Mouse (Mus musculus): ENCODE measurements around the gene Gstcd. TPM values are rescaled to one million over a fixed set of nuclear protein-coding genes. Genes with fewer than 3 reads are reported as not detected.
A peak's percentile ranks its signal among the peaks of the same experiment; 100 is the strongest.

The Gstcd gene
- polyA plus RNA-seq, 1 experiment from 2014 or later, result 13.6 TPM

DNA sequence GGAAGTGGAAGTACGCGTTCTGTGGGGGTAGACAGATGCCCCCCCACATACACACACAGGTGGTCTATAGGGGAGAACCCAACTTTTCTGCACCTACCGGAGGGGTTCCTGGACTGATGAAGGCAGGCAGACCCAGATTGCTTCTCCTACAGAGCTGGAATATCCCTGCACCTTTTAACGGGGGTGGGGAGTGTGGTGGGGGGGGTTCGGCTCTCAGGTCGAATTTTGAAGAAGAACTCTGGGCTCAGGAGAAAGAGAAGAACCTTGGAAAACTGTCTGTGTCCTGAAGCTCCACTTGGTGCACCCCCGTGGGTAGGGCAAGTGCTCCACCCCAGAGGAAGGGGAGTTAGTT, 141.3 kb downstream of the Gstcd start:
- WGBS, result 10% methylated on average over 7 of the region's 7 CpGs
- no peaks in the 10 kb centered on the region for H3K36me3 ChIP-seq (ENCODE audit: control insufficient read depth, insufficient read depth, low read length)
- H3K27ac ChIP-seq (ENCODE audit: low read depth, low read length), result no peak overlapping the region
- H3K9ac ChIP-seq (ENCODE audit: low read length), result peak overlapping the region; percentile 57
- H3K27me3 ChIP-seq (ENCODE audit: control insufficient read depth, insufficient read depth, low read length), result peaks cover 7% of the 10 kb centered on the region
- H3K4me1 ChIP-seq (replicated peaks; ENCODE audit: control insufficient read depth, insufficient read depth, low read length), result no peaks in the 10 kb centered on the region
- peak overlapping the region; percentile 62 for H3K4me3 ChIP-seq (ENCODE audit: low read depth, low read length)
- H3K9me3 ChIP-seq (ENCODE audit: control insufficient read depth, low read length), result no peaks in the 10 kb centered on the region
- peak overlapping the region; percentile 94 for H3K4me2 ChIP-seq (ENCODE audit: low read depth, low read length, severe bottlenecking)
- ATAC-seq (replicated peaks; ENCODE audit: low FRiP score) (no peak), DNase-seq (ENCODE audit: low spot score) (no peak)

DNA sequence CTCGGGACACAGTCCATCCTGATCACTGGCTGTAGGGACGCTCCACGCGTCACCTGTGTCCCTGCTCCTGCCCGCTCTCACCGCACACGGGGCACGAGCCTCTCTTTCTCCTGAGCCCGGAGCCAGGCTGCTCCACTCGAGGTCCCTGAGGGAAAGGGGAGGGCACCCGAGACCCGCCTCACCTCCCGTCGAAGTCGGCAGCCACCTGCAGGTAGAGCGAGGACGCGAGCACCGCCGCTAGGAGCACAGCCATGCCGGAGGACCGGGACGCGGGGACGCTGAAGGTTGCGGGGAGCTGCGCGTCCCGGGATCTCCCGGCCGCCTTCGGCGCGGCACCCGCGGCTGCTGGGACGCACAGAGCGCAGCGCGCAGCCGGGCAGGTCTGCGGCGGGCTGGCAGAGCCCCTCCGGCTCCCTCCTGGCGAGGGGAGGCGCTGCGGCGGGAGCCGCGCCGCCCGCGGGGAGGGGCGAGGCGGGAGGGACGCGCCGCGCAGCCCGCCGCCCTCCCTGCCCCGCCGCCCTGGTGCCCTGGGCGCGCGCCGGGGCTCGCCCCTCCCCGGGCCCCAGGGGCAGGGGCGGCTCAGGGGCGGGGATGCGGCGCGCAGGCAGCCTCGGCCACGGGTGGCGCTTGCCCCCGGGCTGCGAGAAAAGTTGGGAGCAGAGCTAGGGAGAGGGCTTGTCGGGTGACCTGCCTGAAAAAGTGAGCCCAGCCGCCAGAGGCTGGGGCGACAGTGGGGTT, 141.9 kb downstream of the Gstcd start, which contains the start of gene Npnt:
Gene Npnt, minus strand, starts transcription at position 501 of the 738 bp plus-strand sequence.
- peaks cover 7% of the 10 kb centered on the region for H3K27me3 ChIP-seq (ENCODE audit: control insufficient read depth, insufficient read depth, low read length)
- H3K9me3 ChIP-seq (ENCODE audit: control insufficient read depth, low read length), result no peaks in the 10 kb centered on the region
- H3K4me3 ChIP-seq (ENCODE audit: low read depth, low read length), result peak within 1 kb of the TSS; percentile 62
- peak within 1 kb of the TSS; percentile 57 for H3K9ac ChIP-seq (ENCODE audit: low read length)
- DNase-seq (ENCODE audit: low spot score), result peak; percentile 76
- no peaks in the 10 kb centered on the region for H3K36me3 ChIP-seq (ENCODE audit: control insufficient read depth, insufficient read depth, low read length)
- peak within 1 kb of the TSS; percentile 94 for H3K4me2 ChIP-seq (ENCODE audit: low read depth, low read length, severe bottlenecking)
- 0% methylated on average over 50 of the region's 82 CpGs for WGBS
- peak; percentile 89 for ATAC-seq (replicated peaks; ENCODE audit: low FRiP score)
- H3K4me1 ChIP-seq (replicated peaks; ENCODE audit: control insufficient read depth, insufficient read depth, low read length), result no peaks in the 10 kb centered on the region
- no peak within 1 kb of the TSS for H3K27ac ChIP-seq (ENCODE audit: low read depth, low read length)

DNA sequence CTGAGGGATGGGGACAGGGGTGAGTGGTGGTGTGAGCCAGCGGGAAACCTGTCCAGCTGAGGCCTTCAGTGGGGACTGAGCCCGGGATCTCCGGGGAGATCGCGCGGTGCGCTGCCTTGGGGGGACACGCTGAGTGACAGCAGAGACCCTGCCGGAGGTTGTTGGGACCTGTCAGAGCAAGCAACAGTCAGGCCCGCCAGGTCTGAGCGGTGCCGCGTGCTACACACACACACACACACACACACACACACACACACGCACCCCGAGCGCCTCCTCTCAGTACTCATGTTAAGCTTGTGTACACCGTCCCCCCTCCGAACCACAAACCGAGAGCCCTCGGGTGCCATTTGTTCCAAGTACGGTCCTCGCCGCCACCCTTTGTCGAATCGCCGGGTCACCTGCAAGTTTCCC, 142.4 kb downstream of the Gstcd start:
- Histone ChIP-seq H3K4me1 (replicated peaks; ENCODE audit: control insufficient read depth, insufficient read depth, low read length) (no peaks in the 10 kb centered on the region), H3K9ac (ENCODE audit: low read length) (peak overlapping the region; percentile 57), H3K9me3 (ENCODE audit: control insufficient read depth, low read length) (no peaks in the 10 kb centered on the region), H3K27me3 (ENCODE audit: control insufficient read depth, insufficient read depth, low read length) (peaks cover 7% of the 10 kb centered on the region), H3K36me3 (ENCODE audit: control insufficient read depth, insufficient read depth, low read length) (no peaks in the 10 kb centered on the region), H3K4me2 (ENCODE audit: low read depth, low read length, severe bottlenecking) (peak overlapping the region; percentile 94), H3K27ac (ENCODE audit: low read depth, low read length) (no peak overlapping the region), H3K4me3 (ENCODE audit: low read depth, low read length) (peak overlapping the region; percentile 62)
- ATAC-seq (replicated peaks; ENCODE audit: low FRiP score) (peak; percentile 73), DNase-seq (ENCODE audit: low spot score) (peak; percentile 71)
- under 1% methylated on average over 26 of the region's 26 CpGs for WGBS

DNA sequence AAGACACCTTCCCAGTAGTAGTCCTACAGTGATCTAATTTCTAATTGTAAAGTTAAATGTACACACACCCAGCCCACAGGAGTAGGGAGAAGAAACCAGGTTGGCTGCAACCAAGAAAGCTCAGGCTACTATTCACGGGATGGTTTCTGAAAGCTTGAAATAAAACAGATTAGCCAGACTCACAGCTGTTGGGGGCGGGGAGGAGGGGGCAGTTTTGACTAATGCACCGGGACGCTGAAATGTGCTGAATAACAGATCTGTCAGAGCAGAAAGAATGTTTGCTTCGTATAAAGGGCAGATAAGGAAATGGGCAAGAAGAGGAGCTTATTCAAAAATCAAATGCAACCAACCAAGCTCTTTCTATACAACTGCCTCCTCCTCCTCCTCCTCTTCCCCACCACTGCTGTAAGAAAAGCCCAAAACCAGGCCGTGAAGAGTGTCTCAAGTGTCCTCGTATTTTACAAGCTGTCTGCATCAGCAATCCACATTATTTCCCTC, 143.5 kb downstream of the Gstcd start:
- Histone ChIP-seq H3K4me3 (ENCODE audit: low read depth, low read length) (no peak overlapping the region), H3K4me1 (replicated peaks; ENCODE audit: control insufficient read depth, insufficient read depth, low read length) (no peaks in the 10 kb centered on the region), H3K27me3 (ENCODE audit: control insufficient read depth, insufficient read depth, low read length) (peaks cover 7% of the 10 kb centered on the region), H3K9me3 (ENCODE audit: control insufficient read depth, low read length) (no peaks in the 10 kb centered on the region), H3K36me3 (ENCODE audit: control insufficient read depth, insufficient read depth, low read length) (no peaks in the 10 kb centered on the region), H3K9ac (ENCODE audit: low read length) (no peak overlapping the region), H3K4me2 (ENCODE audit: low read depth, low read length, severe bottlenecking) (no peak overlapping the region), H3K27ac (ENCODE audit: low read depth, low read length) (no peak overlapping the region)
- ATAC-seq (replicated peaks; ENCODE audit: low FRiP score), result no peak
- WGBS, result 20% methylated on average over 7 of the region's 7 CpGs
- DNase-seq (ENCODE audit: low spot score), result no peak

DNA sequence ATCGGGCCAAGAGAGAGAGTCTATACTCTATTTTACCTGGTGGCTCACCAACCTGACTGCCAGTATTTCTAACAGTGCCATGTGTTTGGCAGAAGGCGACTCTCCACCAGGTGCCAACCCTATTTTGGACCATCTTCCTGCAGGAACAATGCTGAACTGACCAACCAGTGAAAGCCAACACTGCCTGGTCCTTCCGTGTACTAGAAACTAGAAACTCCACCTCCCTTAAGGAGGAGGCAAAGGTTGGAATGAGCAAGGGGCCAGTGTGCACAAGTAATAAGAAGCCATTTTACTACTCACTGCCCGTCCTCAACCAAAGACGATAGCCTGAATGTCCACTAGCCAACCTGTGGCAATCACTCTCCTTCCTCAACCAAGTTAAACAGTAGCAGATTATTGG, 145.7 kb downstream of the Gstcd start:
- Histone ChIP-seq H3K27me3 (ENCODE audit: control insufficient read depth, insufficient read depth, low read length) (peaks cover 7% of the 10 kb centered on the region), H3K36me3 (ENCODE audit: control insufficient read depth, insufficient read depth, low read length) (no peaks in the 10 kb centered on the region), H3K4me3 (ENCODE audit: low read depth, low read length) (no peak overlapping the region), H3K27ac (ENCODE audit: low read depth, low read length) (no peak overlapping the region), H3K9me3 (ENCODE audit: control insufficient read depth, low read length) (no peaks in the 10 kb centered on the region), H3K9ac (ENCODE audit: low read length) (no peak overlapping the region), H3K4me2 (ENCODE audit: low read depth, low read length, severe bottlenecking) (no peak overlapping the region), H3K4me1 (replicated peaks; ENCODE audit: control insufficient read depth, insufficient read depth, low read length) (no peaks in the 10 kb centered on the region)
- no peak for ATAC-seq (replicated peaks; ENCODE audit: low FRiP score)
- DNase-seq (ENCODE audit: low spot score), result no peak
- 93% methylated on average over 5 of the region's 5 CpGs for WGBS

DNA sequence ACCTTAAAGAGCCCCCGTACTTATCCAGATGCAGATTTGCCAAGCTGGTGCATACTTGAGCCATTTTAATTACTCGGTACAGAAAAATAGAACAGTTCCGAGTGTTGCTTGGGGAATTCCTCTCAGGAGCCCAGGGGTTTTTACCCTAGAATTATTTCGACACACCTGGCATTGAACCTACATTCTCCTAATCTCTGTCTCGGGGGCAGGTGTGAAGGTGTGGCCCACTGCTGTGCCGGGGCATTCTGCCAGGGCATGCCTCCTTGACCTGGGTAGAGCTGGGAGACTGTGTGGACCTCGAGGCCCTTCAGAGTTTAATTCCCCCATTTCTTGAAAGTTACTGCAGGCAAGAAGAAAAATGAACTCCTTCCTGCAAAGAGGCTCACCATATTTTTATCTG, 146.2 kb downstream of the Gstcd start:
- WGBS, result 86% methylated on average over 7 of the region's 7 CpGs
- Histone ChIP-seq H3K27me3 (ENCODE audit: control insufficient read depth, insufficient read depth, low read length) (peaks cover 7% of the 10 kb centered on the region), H3K27ac (ENCODE audit: low read depth, low read length) (no peak overlapping the region), H3K9ac (ENCODE audit: low read length) (no peak overlapping the region), H3K4me2 (ENCODE audit: low read depth, low read length, severe bottlenecking) (no peak overlapping the region), H3K36me3 (ENCODE audit: control insufficient read depth, insufficient read depth, low read length) (no peaks in the 10 kb centered on the region), H3K4me1 (replicated peaks; ENCODE audit: control insufficient read depth, insufficient read depth, low read length) (no peaks in the 10 kb centered on the region), H3K4me3 (ENCODE audit: low read depth, low read length) (no peak overlapping the region), H3K9me3 (ENCODE audit: control insufficient read depth, low read length) (no peaks in the 10 kb centered on the region)
- DNase-seq (ENCODE audit: low spot score), result no peak
- no peak for ATAC-seq (replicated peaks; ENCODE audit: low FRiP score)

DNA sequence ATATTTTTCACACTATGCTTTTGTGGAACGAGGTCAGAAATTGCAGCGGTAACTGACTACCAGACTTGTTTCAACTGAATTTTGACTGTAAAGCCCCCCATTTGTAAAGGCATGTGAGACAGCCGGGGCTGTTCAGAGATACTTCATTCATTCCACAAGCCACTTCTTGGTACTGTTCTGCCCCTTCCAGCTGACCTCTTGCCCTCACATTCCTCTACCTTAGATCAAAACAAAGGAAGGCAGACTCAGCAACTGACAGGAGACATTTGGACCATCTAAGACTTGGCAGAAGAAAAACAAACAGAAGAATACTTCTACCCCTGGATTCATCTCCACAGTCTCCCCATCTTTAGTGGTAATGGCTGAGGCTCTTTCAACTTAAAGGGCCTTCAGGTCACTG, 147.2 kb downstream of the Gstcd start:
- no peaks in the 10 kb centered on the region for H3K36me3 ChIP-seq (ENCODE audit: control insufficient read depth, insufficient read depth, low read length)
- no peaks in the 10 kb centered on the region for H3K4me1 ChIP-seq (replicated peaks; ENCODE audit: control insufficient read depth, insufficient read depth, low read length)
- no peak overlapping the region for H3K4me2 ChIP-seq (ENCODE audit: low read depth, low read length, severe bottlenecking)
- ATAC-seq (replicated peaks; ENCODE audit: low FRiP score) (no peak), DNase-seq (ENCODE audit: low spot score) (no peak)
- H3K9me3 ChIP-seq (ENCODE audit: control insufficient read depth, low read length), result no peaks in the 10 kb centered on the region
- H3K27ac ChIP-seq (ENCODE audit: low read depth, low read length), result no peak overlapping the region
- H3K4me3 ChIP-seq (ENCODE audit: low read depth, low read length), result no peak overlapping the region
- H3K27me3 ChIP-seq (ENCODE audit: control insufficient read depth, insufficient read depth, low read length), result peaks cover 3% of the 10 kb centered on the region; the same call in 1 of the 2 replicates
- no peak overlapping the region for H3K9ac ChIP-seq (ENCODE audit: low read length)
- 49% methylated on average over 3 of the region's 3 CpGs for WGBS

DNA sequence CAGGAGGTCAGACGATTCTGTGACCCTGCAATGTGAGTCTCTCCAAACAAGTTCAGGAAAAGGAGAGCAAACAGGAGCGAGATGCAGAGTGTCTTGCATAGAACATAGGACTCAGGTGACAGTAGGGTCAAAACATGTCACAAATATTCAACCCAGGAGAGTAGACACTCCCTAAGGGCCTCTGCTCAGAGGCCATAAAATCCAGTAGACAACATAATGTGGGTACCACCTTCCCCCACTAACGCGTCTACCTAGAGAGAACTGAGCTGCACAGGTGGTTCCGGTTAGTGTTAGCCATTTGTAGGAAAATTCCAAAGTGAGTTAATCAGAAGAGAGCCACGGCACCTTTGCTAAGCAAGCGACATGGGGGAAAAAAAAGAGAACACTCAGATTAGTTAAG, 147.6 kb downstream of the Gstcd start:
- ATAC-seq (replicated peaks; ENCODE audit: low FRiP score) (no peak), DNase-seq (ENCODE audit: low spot score) (no peak)
- no peak overlapping the region for H3K9ac ChIP-seq (ENCODE audit: low read length)
- H3K4me1 ChIP-seq (replicated peaks; ENCODE audit: control insufficient read depth, insufficient read depth, low read length), result no peaks in the 10 kb centered on the region
- H3K36me3 ChIP-seq (ENCODE audit: control insufficient read depth, insufficient read depth, low read length), result no peaks in the 10 kb centered on the region
- H3K4me3 ChIP-seq (ENCODE audit: low read depth, low read length), result no peak overlapping the region
- H3K4me2 ChIP-seq (ENCODE audit: low read depth, low read length, severe bottlenecking), result no peak overlapping the region
- H3K27ac ChIP-seq (ENCODE audit: low read depth, low read length), result no peak overlapping the region
- H3K27me3 ChIP-seq (ENCODE audit: control insufficient read depth, insufficient read depth, low read length), result peaks cover 2% of the 10 kb centered on the region; the same call in 1 of the 2 replicates
- no peaks in the 10 kb centered on the region for H3K9me3 ChIP-seq (ENCODE audit: control insufficient read depth, low read length)
- 63% methylated on average over 7 of the region's 7 CpGs for WGBS

DNA sequence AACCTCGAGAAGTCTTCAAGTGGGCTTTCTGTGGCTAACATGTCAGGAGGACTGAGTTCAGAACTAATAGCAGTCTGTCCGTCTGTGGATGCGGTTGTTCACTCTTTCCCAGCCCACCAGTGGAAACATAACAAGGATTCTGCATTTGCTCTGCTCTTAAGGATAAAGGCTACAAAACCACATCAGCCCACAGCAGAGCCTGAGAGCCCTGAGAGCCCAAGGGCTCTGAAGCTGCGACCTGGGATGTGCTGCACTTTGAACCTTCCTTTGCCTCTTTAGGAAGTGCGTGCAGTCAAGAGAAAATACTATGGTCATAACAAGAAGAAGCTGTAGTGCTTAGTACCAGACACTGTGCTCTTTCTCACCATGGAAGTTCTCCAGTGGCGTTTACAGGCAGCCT, 149.1 kb downstream of the Gstcd start:
- H3K9ac ChIP-seq (ENCODE audit: low read length), result no peak overlapping the region
- WGBS, result 93% methylated on average over 6 of the region's 6 CpGs
- no peak overlapping the region for H3K4me3 ChIP-seq (ENCODE audit: low read depth, low read length)
- H3K36me3 ChIP-seq (ENCODE audit: control insufficient read depth, insufficient read depth, low read length), result no peaks in the 10 kb centered on the region
- no peak for ATAC-seq (replicated peaks; ENCODE audit: low FRiP score)
- no peaks in the 10 kb centered on the region for H3K9me3 ChIP-seq (ENCODE audit: control insufficient read depth, low read length)
- DNase-seq (ENCODE audit: low spot score), result no peak
- H3K27me3 ChIP-seq (ENCODE audit: control insufficient read depth, insufficient read depth, low read length), result no peaks in the 10 kb centered on the region; the same call in 1 of the 2 replicates
- H3K27ac ChIP-seq (ENCODE audit: low read depth, low read length), result no peak overlapping the region
- H3K4me2 ChIP-seq (ENCODE audit: low read depth, low read length, severe bottlenecking), result no peak overlapping the region
- no peaks in the 10 kb centered on the region for H3K4me1 ChIP-seq (replicated peaks; ENCODE audit: control insufficient read depth, insufficient read depth, low read length)
